Mouse (Mus musculus) olfactory bulb, adult 2 months (tissue): ENCODE measurements around the gene Hist1h2ab.

Source experiments
- CTCF ChIP-seq: fragments of 200-500 bp; IDR thresholded peaks from 2 replicates; pipeline ENCODE4 v1.5.1; 2012; ENCODE audit warnings: low read depth, mild to moderate bottlenecking, low read length, moderate library complexity; ENCODE audit not compliant: insufficient read depth
- POLR2A ChIP-seq: fragments of 200-500 bp; IDR thresholded peaks from 2 replicates; pipeline ENCODE4 v1.6.1; 2012; ENCODE audit warnings: mild to moderate bottlenecking, low read depth, low read length, moderate library complexity; ENCODE audit not compliant: insufficient read depth

GRCm38 (mm10) chr13:23740910-23741309 lies 10.0 kb upstream of the Hist1h2ab start:
- no peak for TF ChIP-seq CTCF
- no peak for TF ChIP-seq POLR2A
